Mouse (Mus musculus): ENCODE data around the gene Isl2. TPM values are rescaled to one million over a fixed set of nuclear protein-coding genes. Genes with fewer than 3 reads are reported as not detected.

The Isl2 gene
- polyA plus RNA-seq, 1 experiment = not detected

GRCm38 (mm10) chr9:55539661-55540390 lies 1.4 kb downstream of the Isl2 start:
- TF ChIP-seq POLR2A (IDR thresholded peaks at IDR 0.05; ENCODE audit: low read depth, low read length) = no peak
- no peak for TF ChIP-seq CTCF (IDR thresholded peaks at IDR 0.05; ENCODE audit: borderline replicate concordance, insufficient read depth, low read length)
- H3K27ac ChIP-seq (ENCODE audit: insufficient read depth, low read length) = no peak overlapping the region
- no peaks in the 10 kb centered on the region for H3K4me1 ChIP-seq (ENCODE audit: control insufficient read depth, insufficient read depth, low read length)
- H3K4me3 ChIP-seq (ENCODE audit: insufficient read depth, low read length) = no peak overlapping the region

- Histone ChIP-seq H3K27ac (ENCODE audit: insufficient read depth, low read length) (no peak overlapping the region), H3K4me1 (ENCODE audit: control insufficient read depth, insufficient read depth, low read length) (no peaks in the 10 kb centered on the region), H3K4me3 (ENCODE audit: insufficient read depth, low read length) (peak overlapping the region; percentile 35)
Observed at GRCm38 (mm10) chr9:55540391-55540770, 1.9 kb downstream of the Isl2 start.

GRCm38 (mm10) chr9:55540888-55541287 lies 2.4 kb downstream of the Isl2 start:
- Histone ChIP-seq H3K27ac (ENCODE audit: insufficient read depth, low read length) (no peak overlapping the region), H3K4me1 (ENCODE audit: control insufficient read depth, insufficient read depth, low read length) (no peaks in the 10 kb centered on the region), H3K4me3 (ENCODE audit: insufficient read depth, low read length) (peak overlapping the region; percentile 35)
- no peak for TF ChIP-seq POLR2A (IDR thresholded peaks at IDR 0.05; ENCODE audit: low read depth, low read length)
- TF ChIP-seq CTCF (IDR thresholded peaks at IDR 0.05; ENCODE audit: borderline replicate concordance, insufficient read depth, low read length) = no peak

More at GRCm38 (mm10) chr9:55540391-55540770, 1.9 kb downstream of the Isl2 start:
- TF ChIP-seq CTCF (IDR thresholded peaks at IDR 0.05; ENCODE audit: borderline replicate concordance, insufficient read depth, low read length) = no peak
- TF ChIP-seq POLR2A (IDR thresholded peaks at IDR 0.05; ENCODE audit: low read depth, low read length) = no peak

- Histone ChIP-seq H3K4me1 (ENCODE audit: control insufficient read depth, insufficient read depth, low read length) (no peaks in the 10 kb centered on the region), H3K27ac (ENCODE audit: insufficient read depth, low read length) (no peak overlapping the region), H3K4me3 (ENCODE audit: insufficient read depth, low read length) (peak overlapping the region; percentile 10)
- no peak for TF ChIP-seq CTCF (IDR thresholded peaks at IDR 0.05; ENCODE audit: borderline replicate concordance, insufficient read depth, low read length)
- no peak for TF ChIP-seq POLR2A (IDR thresholded peaks at IDR 0.05; ENCODE audit: low read depth, low read length)
Observed at GRCm38 (mm10) chr9:55541681-55542365, 3.4 kb downstream of the Isl2 start.

GRCm38 (mm10) chr9:55542366-55543325 lies 4.2 kb downstream of the Isl2 start:
- no peak overlapping the region for H3K27ac ChIP-seq (ENCODE audit: insufficient read depth, low read length)
- no peaks in the 10 kb centered on the region for H3K4me1 ChIP-seq (ENCODE audit: control insufficient read depth, insufficient read depth, low read length)
- no peak overlapping the region for H3K4me3 ChIP-seq (ENCODE audit: insufficient read depth, low read length)
- TF ChIP-seq POLR2A (IDR thresholded peaks at IDR 0.05; ENCODE audit: low read depth, low read length) (no peak), CTCF (IDR thresholded peaks at IDR 0.05; ENCODE audit: borderline replicate concordance, insufficient read depth, low read length) (no peak)

GRCm38 (mm10) chr9:55543336-55543702 lies 4.8 kb downstream of the Isl2 start:
- Histone ChIP-seq H3K27ac (ENCODE audit: insufficient read depth, low read length) (no peak overlapping the region), H3K4me3 (ENCODE audit: insufficient read depth, low read length) (no peak overlapping the region), H3K4me1 (ENCODE audit: control insufficient read depth, insufficient read depth, low read length) (no peaks in the 10 kb centered on the region)
- no peak for TF ChIP-seq POLR2A (IDR thresholded peaks at IDR 0.05; ENCODE audit: low read depth, low read length)
- TF ChIP-seq CTCF (IDR thresholded peaks at IDR 0.05; ENCODE audit: borderline replicate concordance, insufficient read depth, low read length) = no peak

GRCm38 (mm10) chr9:55543703-55544401 lies 5.4 kb downstream of the Isl2 start:
- no peak overlapping the region for H3K4me3 ChIP-seq (ENCODE audit: insufficient read depth, low read length)
- no peaks in the 10 kb centered on the region for H3K4me1 ChIP-seq (ENCODE audit: control insufficient read depth, insufficient read depth, low read length)
- no peak overlapping the region for H3K27ac ChIP-seq (ENCODE audit: insufficient read depth, low read length)
- TF ChIP-seq POLR2A (IDR thresholded peaks at IDR 0.05; ENCODE audit: low read depth, low read length) = no peak
- no peak for TF ChIP-seq CTCF (IDR thresholded peaks at IDR 0.05; ENCODE audit: borderline replicate concordance, insufficient read depth, low read length)

- H3K27ac ChIP-seq (ENCODE audit: insufficient read depth, low read length) = no peak overlapping the region
- H3K4me3 ChIP-seq (ENCODE audit: insufficient read depth, low read length) = no peak overlapping the region
- no peaks in the 10 kb centered on the region for H3K4me1 ChIP-seq (ENCODE audit: control insufficient read depth, insufficient read depth, low read length)
- TF ChIP-seq CTCF (IDR thresholded peaks at IDR 0.05; ENCODE audit: borderline replicate concordance, insufficient read depth, low read length) = no peak
- TF ChIP-seq POLR2A (IDR thresholded peaks at IDR 0.05; ENCODE audit: low read depth, low read length) = no peak
Observed at GRCm38 (mm10) chr9:55544861-55545555, 6.5 kb downstream of the Isl2 start.

All from embryonic fibroblast, embryonic 13.5 days (primary cell).